Mouse (Mus musculus) small intestine, adult 2 months (tissue): Measurements from ENCODE around the gene Ryr2. TPM values are rescaled to one million over a fixed set of nuclear protein-coding genes. Genes with fewer than 3 reads are reported as not detected.

Experiments
- H3K27ac ChIP-seq: fragments of 200-500 bp; 2 replicates; pipeline ENCODE4 v1.5.1; 2012; ENCODE audit warnings: low read depth, low read length, control low read depth, inconsistent platforms; ENCODE audit not compliant: insufficient read depth
- H3K27me3 ChIP-seq: fragments of 200-500 bp; 2 replicates; pipeline ENCODE4 v1.6.1; 2012; ENCODE audit warnings: mild to moderate bottlenecking, moderate library complexity, low read length, inconsistent platforms; ENCODE audit not compliant: control insufficient read depth, insufficient read depth
- H3K36me3 ChIP-seq: fragments of 200-500 bp; 2 replicates; pipeline ENCODE4 v1.6.1; 2012; ENCODE audit warnings: mild to moderate bottlenecking, low read length, control low read depth, inconsistent platforms; ENCODE audit not compliant: control insufficient read depth, insufficient read depth
- H3K4me1 ChIP-seq: fragments of 200-500 bp; 2 replicates; pipeline ENCODE4 v1.6.1; 2012; ENCODE audit warnings: low read length, inconsistent platforms, mixed read lengths; ENCODE audit not compliant: control insufficient read depth, insufficient read depth, insufficient read length
- H3K4me3 ChIP-seq: fragments of 200-500 bp; 2 replicates; pipeline ENCODE4 v1.5.1; 2012; ENCODE audit warnings: low read depth, mild to moderate bottlenecking, control low read depth, inconsistent platforms, low read length, moderate library complexity
- CTCF ChIP-seq: fragments of 200-500 bp; IDR thresholded peaks from 2 replicates; pipeline ENCODE4 v1.5.1; 2012; ENCODE audit warnings: low read depth, mild to moderate bottlenecking, control low read depth, inconsistent platforms, low read length, moderate library complexity, mixed read lengths; ENCODE audit not compliant: insufficient replicate concordance, insufficient read length; ENCODE audit errors: extremely low read depth
- POLR2A ChIP-seq: fragments of 200-500 bp; IDR thresholded peaks from 2 replicates; pipeline ENCODE4 v1.6.1; 2012; ENCODE audit warnings: low read depth, mild to moderate bottlenecking, control low read depth, inconsistent platforms, low read length, moderate library complexity
- WGBS: fragments of 180-500 bp; shearing (Covaris S2); methylation state at CpG from one replicate; pipeline ENCODE4 v1.1.7; 2018; 5-methylcytosine and 5-hydroxymethylcytosine counted together
- polyA plus RNA-seq: library from polyadenylated mRNA; depleted of rRNA; stranded (reverse); fragments of >200 nt; gene quantifications from 2 replicates; pipeline ENCODE4 v1.2.3, GENCODE M21; 2012

Gene Ryr2
- polyA plus RNA-seq, 1 experiment = 0.37 TPM

DNA sequence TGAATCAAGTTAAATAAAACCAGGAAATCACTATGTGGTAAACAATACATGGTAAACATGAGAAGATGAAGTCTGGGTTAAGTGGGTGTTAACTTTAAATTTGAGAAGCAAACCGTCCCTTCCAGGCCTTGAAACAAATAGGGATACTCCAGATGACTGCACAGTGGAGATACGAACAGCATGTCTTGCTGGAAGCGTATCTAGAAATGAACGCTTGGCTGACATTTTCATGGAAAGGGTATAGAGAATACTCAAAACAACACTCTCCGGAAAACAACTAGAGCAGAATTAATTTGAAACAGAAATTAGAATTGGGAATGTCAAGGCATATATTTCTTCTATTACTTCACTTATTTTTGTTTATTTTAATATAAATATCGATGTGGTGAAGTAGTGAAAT lies 329.0 kb downstream of the Ryr2 start:
- 82% methylated on average over 6 of the region's 6 CpGs for WGBS
- no peaks in the 10 kb centered on the region for H3K27me3 ChIP-seq
- H3K36me3 ChIP-seq = no peaks in the 10 kb centered on the region

GRCm38 (mm10) chr13:11772173-11772572 lies 334.6 kb downstream of the Ryr2 start:
- TF ChIP-seq POLR2A (no peak), CTCF (no peak)
- 89% methylated on average over 8 of the region's 8 CpGs for WGBS

More for the DNA sequence above, 329.0 kb downstream of the Ryr2 start:
- Histone ChIP-seq H3K27ac (no peak overlapping the region), H3K4me3 (no peak overlapping the region), H3K4me1 (no peaks in the 10 kb centered on the region)
- TF ChIP-seq POLR2A (no peak), CTCF (no peak)

DNA sequence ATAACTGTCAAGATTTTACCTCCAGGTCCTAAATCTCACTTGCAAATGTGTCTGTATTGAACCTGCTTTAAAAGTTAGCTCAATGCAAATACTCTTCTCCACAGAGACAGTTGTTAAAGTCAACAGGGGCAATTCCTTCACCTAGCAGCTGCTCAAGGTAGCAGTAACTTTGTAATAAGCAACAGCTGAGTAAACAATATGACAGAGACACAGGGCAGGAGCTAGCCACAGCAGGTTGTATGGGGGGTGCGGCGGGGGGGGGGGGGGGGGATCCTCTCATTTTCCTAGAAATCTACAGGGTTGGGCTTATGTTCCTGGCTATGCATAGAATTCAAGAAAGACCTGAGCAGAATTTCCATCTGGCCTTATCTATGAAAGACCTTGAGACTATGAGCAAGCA lies 339.8 kb downstream of the Ryr2 start:
- Histone ChIP-seq H3K36me3 (no peaks in the 10 kb centered on the region), H3K4me1 (no peaks in the 10 kb centered on the region), H3K4me3 (no peak overlapping the region), H3K27me3 (no peaks in the 10 kb centered on the region), H3K27ac (no peak overlapping the region)
- TF ChIP-seq POLR2A (no peak), CTCF (no peak)
- WGBS = 36% methylated on average over 2 of the region's 2 CpGs

More at GRCm38 (mm10) chr13:11772173-11772572, 334.6 kb downstream of the Ryr2 start:
- Histone ChIP-seq H3K4me1 (no peaks in the 10 kb centered on the region), H3K27ac (no peak overlapping the region), H3K27me3 (no peaks in the 10 kb centered on the region), H3K4me3 (no peak overlapping the region), H3K36me3 (no peaks in the 10 kb centered on the region)

DNA sequence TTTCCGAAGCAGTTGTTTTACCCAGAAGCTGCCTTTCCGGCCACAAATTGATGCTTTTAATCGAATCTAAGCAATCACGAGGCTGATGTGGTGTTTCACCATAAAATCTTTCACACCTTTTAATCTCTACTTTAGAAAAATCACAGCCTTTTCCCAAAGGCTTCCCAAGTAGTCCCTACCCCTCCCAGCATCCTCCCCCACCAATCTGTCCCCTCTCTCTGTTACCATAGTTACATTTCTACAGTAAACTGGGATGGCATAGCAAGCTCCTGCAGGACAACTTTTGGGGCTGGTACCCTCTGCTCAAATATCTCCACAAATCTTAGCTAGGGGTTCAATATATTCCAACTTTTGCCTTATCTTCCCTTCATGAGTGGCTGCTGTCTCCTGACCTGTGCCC lies 342.8 kb downstream of the Ryr2 start:
- Histone ChIP-seq H3K27ac (no peak overlapping the region), H3K4me1 (no peaks in the 10 kb centered on the region), H3K27me3 (no peaks in the 10 kb centered on the region), H3K4me3 (no peak overlapping the region), H3K36me3 (no peaks in the 10 kb centered on the region)
- TF ChIP-seq POLR2A = no peak
- no peak for TF ChIP-seq CTCF
- 78% methylated on average over 4 of the region's 4 CpGs for WGBS

DNA sequence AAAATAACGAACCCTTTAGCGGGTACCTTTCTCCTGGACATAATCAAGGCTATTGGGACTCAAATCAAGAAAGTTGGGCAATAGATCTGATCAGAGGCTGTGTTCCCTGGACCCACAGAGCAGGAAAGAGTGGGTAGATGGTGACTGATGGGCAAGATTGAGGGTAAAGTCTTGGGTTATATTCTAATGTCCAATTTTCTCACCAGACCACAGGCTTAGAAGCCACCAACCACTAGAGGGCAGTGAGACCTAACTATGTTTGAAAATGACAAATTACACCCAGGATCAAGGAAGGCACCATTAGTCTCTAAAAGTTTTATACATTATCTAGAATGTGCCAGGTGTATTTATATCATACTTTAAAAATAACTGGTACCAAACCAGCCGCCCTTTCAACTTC lies 343.6 kb downstream of the Ryr2 start:
- Histone ChIP-seq H3K27me3 (no peaks in the 10 kb centered on the region), H3K4me1 (no peaks in the 10 kb centered on the region), H3K36me3 (no peaks in the 10 kb centered on the region), H3K4me3 (no peak overlapping the region), H3K27ac (no peak overlapping the region)
- TF ChIP-seq CTCF (no peak), POLR2A (no peak)
- WGBS = 75% methylated on average over 3 of the region's 3 CpGs

- WGBS = 76% methylated on average over 7 of the region's 7 CpGs
- H3K27ac ChIP-seq = no peak overlapping the region
Observed at GRCm38 (mm10) chr13:11757894-11758293, 348.9 kb downstream of the Ryr2 start.

GRCm38 (mm10) chr13:11745479-11745878 lies 361.3 kb downstream of the Ryr2 start:
- Histone ChIP-seq H3K4me1 (no peaks in the 10 kb centered on the region), H3K36me3 (no peaks in the 10 kb centered on the region), H3K27ac (no peak overlapping the region), H3K4me3 (no peak overlapping the region), H3K27me3 (no peaks in the 10 kb centered on the region)
- 83% methylated on average over 9 of the region's 9 CpGs for WGBS
- TF ChIP-seq CTCF (no peak), POLR2A (no peak)

More at GRCm38 (mm10) chr13:11757894-11758293, 348.9 kb downstream of the Ryr2 start:
- Histone ChIP-seq H3K27me3 (no peaks in the 10 kb centered on the region), H3K4me3 (no peak overlapping the region), H3K4me1 (no peaks in the 10 kb centered on the region), H3K36me3 (no peaks in the 10 kb centered on the region)
- TF ChIP-seq POLR2A (no peak), CTCF (no peak)

DNA sequence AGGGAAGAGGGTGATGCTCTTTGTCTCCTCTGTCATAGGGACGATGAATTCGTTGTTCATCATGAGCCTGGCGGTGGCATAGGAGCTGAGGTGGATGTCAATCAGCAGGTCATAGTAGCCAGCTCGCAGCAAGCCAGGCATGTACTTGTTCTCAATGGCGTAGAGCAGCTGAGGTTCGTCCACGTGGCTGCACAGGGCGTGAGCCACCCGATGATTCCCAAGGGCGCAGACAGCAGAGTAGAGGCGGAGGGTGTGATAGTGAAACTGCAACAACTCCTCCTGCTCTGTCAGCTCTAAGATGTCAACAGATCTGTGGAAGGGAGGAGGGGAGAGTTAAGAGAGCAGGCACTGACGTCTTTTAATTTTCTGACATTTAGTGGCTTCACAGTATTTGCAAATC lies 368.5 kb downstream of the Ryr2 start:
- 89% methylated on average over 12 of the region's 12 CpGs for WGBS
- H3K36me3 ChIP-seq = no peaks in the 10 kb centered on the region
- H3K27ac ChIP-seq = no peak overlapping the region
- no peak overlapping the region for H3K4me3 ChIP-seq
- no peaks in the 10 kb centered on the region for H3K4me1 ChIP-seq
- no peaks in the 10 kb centered on the region for H3K27me3 ChIP-seq
- TF ChIP-seq POLR2A = no peak
- TF ChIP-seq CTCF = no peak
